Mouse (Mus musculus): ENCODE data around the gene Pkp4.

The Pkp4 gene

GRCm38 (mm10) chr2:59160605-59160963, at the start of gene Pkp4, which contains the start of gene Ccdc148:
Gene Pkp4, plus strand, starts transcription at chr2:59160850.
Gene Ccdc148, minus strand, starts transcription at chr2:59160683.
- DNase-seq, result peak; percentile 93 to 97

- no peak for DNase-seq
Observed at GRCm38 (mm10) chr2:59129023-59129422, 31.6 kb upstream of the Pkp4 start.

- DNase-seq, result peak; percentile 68 to 72
Observed at GRCm38 (mm10) chr2:59129821-59130220, 30.8 kb upstream of the Pkp4 start.

- DNase-seq, result no peak
Observed at GRCm38 (mm10) chr2:59131044-59131443, 29.6 kb upstream of the Pkp4 start.

- DNase-seq, result no peak
Observed at GRCm38 (mm10) chr2:59155428-59155827, 5.2 kb upstream of the Pkp4 start.

- no peak for DNase-seq
Observed at GRCm38 (mm10) chr2:59158117-59158516, 2.5 kb upstream of the Pkp4 start.

GRCm38 (mm10) chr2:59159961-59160604, 567 bp upstream of the Pkp4 start:
- DNase-seq, result peak; percentile 77 to 80

GRCm38 (mm10) chr2:59161021-59161440, 381 bp downstream of the Pkp4 start:
- DNase-seq, result peak; percentile 71 to 77

- peak; percentile 80 for DNase-seq
Observed at GRCm38 (mm10) chr2:59161441-59162284, 1.0 kb downstream of the Pkp4 start.

GRCm38 (mm10) chr2:59162285-59162600, 1.6 kb downstream of the Pkp4 start:
- no peak for DNase-seq

- no peak for DNase-seq
Observed at GRCm38 (mm10) chr2:59166976-59167375, 6.3 kb downstream of the Pkp4 start.

GRCm38 (mm10) chr2:59167830-59168229, 7.2 kb downstream of the Pkp4 start:
- DNase-seq, result no peak

GRCm38 (mm10) chr2:59169572-59170207, 9.0 kb downstream of the Pkp4 start:
- no peak for DNase-seq

- DNase-seq, result no peak
Observed at GRCm38 (mm10) chr2:59170208-59170589, 9.5 kb downstream of the Pkp4 start.

GRCm38 (mm10) chr2:59170593-59170992, 9.9 kb downstream of the Pkp4 start:
- no peak for DNase-seq

GRCm38 (mm10) chr2:59171533-59171932, 10.9 kb downstream of the Pkp4 start:
- no peak for DNase-seq

- DNase-seq, result no peak
Observed at GRCm38 (mm10) chr2:59175926-59176325, 15.3 kb downstream of the Pkp4 start.

GRCm38 (mm10) chr2:59178191-59178590, 17.5 kb downstream of the Pkp4 start:
- DNase-seq, result no peak

GRCm38 (mm10) chr2:59178960-59179359, 18.3 kb downstream of the Pkp4 start:
- DNase-seq, result no peak

GRCm38 (mm10) chr2:59179487-59179886, 18.8 kb downstream of the Pkp4 start:
- DNase-seq, result no peak

- DNase-seq, result peak; percentile 62 to 68
Observed at GRCm38 (mm10) chr2:59181321-59182113, 20.9 kb downstream of the Pkp4 start.

- no peak for DNase-seq
Observed at GRCm38 (mm10) chr2:59183541-59183940, 22.9 kb downstream of the Pkp4 start.
